In the genomic region with DNA sequence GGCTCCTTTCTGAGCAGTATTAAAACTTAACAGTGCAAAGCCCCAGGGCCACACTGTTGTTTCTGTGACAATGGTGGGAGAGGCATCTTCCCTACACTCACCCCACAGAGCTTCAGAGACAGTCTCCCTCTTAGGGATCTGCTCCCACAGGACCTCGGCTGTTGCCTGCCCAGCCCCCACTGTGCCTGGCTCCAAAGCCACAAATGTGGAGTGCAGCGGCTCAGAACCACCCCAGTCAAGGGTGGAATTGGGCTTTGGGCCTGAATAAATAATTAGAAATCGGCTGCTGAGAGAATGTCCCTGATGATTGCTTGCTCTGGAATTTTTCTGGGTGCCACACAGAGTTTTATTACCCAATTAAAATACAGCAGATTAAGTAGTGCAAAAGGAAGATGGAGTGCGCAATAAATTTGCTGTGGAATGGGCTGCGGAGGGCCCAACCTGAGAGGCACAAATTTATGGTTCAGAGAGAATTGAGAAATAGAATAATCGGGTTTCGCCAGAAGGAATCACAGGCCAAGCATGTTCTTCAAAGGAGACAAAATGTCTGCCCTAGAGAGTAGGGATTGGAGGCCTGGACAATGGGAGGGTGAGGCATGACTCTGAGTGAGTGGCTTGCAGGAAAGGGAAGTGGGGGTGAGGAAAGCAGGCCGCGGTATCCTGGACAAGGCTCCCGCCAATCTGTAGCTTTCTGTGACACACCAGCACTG, we compare ENCODE assay signal across 15 mouse cellular contexts. TPM values are rescaled to one million over a fixed set of nuclear protein-coding genes. Genes with fewer than 3 reads are reported as not detected.
A peak's percentile ranks its signal among the peaks of the same experiment; 100 is the strongest.
DNase-seq lines count a peak whose midpoint lies in the region; ATAC-seq and TF ChIP-seq lines count a peak whose summit lies in the region.
"Had no signal": no experiment of that assay in that cellular context is flagged by ENCODE, and none has a peak within 500 bp of the region (broad histone marks: within the 10 kb centered on the region; RNA-seq: fewer than 3 reads in every experiment).

No protein-coding gene starts in this region.

- ATAC-seq in kidney, embryonic 16.5 days (ENCODE audit: low FRiP score, low TSS enrichment), result peak; percentile 86
- no peak for ATAC-seq in liver, embryonic 16.5 days (ENCODE audit: low read depth)
- ATAC-seq in forebrain, embryonic 14.5 days, result no peak

- 73% methylated on average over 10 of the region's 10 CpGs for WGBS in lung, adult 2 months
- WGBS in kidney, embryonic 16.5 days, result 33% methylated on average over 10 of the region's 10 CpGs
- WGBS in liver, embryonic 16.5 days (ENCODE audit: insufficient replicate concordance), result 82% methylated on average over 10 of the region's 10 CpGs
- 78% methylated on average over 10 of the region's 10 CpGs for WGBS in forebrain, embryonic 14.5 days

- TF ChIP-seq POLR2A in lung, adult 2 months (IDR thresholded peaks at IDR 0.05; ENCODE audit: borderline replicate concordance, extremely low read depth, low read depth, low read length), result no peak

- no peaks in the 10 kb centered on the region for H3K27me3 ChIP-seq in kidney, embryonic 16.5 days (ENCODE audit: insufficient read depth, low read length)
- H3K27me3 ChIP-seq in liver, embryonic 16.5 days (ENCODE audit: control insufficient read depth, insufficient read depth, low read depth, low read length), result no peaks in the 10 kb centered on the region
- H3K27me3 ChIP-seq in forebrain, embryonic 14.5 days (replicated peaks; ENCODE audit: control insufficient read depth, insufficient read depth, low read length), result no peaks in the 10 kb centered on the region
- H3K27me3 ChIP-seq: CH12.LX had no signal

- H3K9me3 ChIP-seq in kidney, embryonic 16.5 days (ENCODE audit: low read length), result no peaks in the 10 kb centered on the region
- H3K9me3 ChIP-seq in liver, embryonic 16.5 days (replicated peaks; ENCODE audit: control insufficient read depth, low read length), result no peaks in the 10 kb centered on the region; the same call in 1 of the 2 replicates
- no peaks in the 10 kb centered on the region for H3K9me3 ChIP-seq in forebrain, embryonic 14.5 days (replicated peaks; ENCODE audit: control insufficient read depth, low read length)
- H3K9me3 ChIP-seq: heart, embryonic 10.5 days had no signal

- 0 out of 2 replicates have a peak overlapping the region, but pooled peaks have one; percentile 9 for H3K9ac ChIP-seq in kidney, embryonic 16.5 days (replicated peaks; ENCODE audit: low read length)
- H3K9ac ChIP-seq in liver, embryonic 16.5 days (ENCODE audit: low read depth, low read length), result peak overlapping the region; percentile 15; the same call in 1 of the 2 replicates
- no peak overlapping the region for H3K9ac ChIP-seq in forebrain, embryonic 14.5 days (ENCODE audit: low read length)
- H3K9ac ChIP-seq: hindbrain, embryonic 14.5 days; lung, embryonic 14.5 days had no signal

- no peaks in the 10 kb centered on the region for H3K4me1 ChIP-seq in lung, adult 2 months (ENCODE audit: control insufficient read depth, insufficient read depth, low read length)
- peaks cover 11% of the 10 kb centered on the region for H3K4me1 ChIP-seq in kidney, embryonic 16.5 days (ENCODE audit: insufficient read depth, low read length)
- H3K4me1 ChIP-seq in liver, embryonic 16.5 days (ENCODE audit: control insufficient read depth, low read depth, low read length), result peaks cover 35% of the 10 kb centered on the region
- no peaks in the 10 kb centered on the region for H3K4me1 ChIP-seq in forebrain, embryonic 14.5 days (ENCODE audit: control insufficient read depth, insufficient read depth, low read length)
- H3K4me1 ChIP-seq: heart, embryonic 10.5 days had no signal

- peak; percentile 32 to 62 for DNase-seq in lung, adult 18-20 months
- no peak for DNase-seq in lung, adult 2 months
- peak; percentile 5 for DNase-seq in R1 (ENCODE audit: low read depth, low spot score)
- no peak for DNase-seq in embryo, embryonic 10 days (ENCODE audit: low spot score)
- no peak for DNase-seq in embryo, embryonic 10.5 days (ENCODE audit: low spot score)
- no peak for DNase-seq in forebrain, embryonic 14.5 days (ENCODE audit: low spot score)
- DNase-seq: cerebellum, adult 9-10 months; lung, embryonic 14.5 days; midbrain, embryonic 14.5 days; thymus, adult 18-20 months had no signal

- no peak overlapping the region for H3K4me2 ChIP-seq in kidney, embryonic 16.5 days (replicated peaks; ENCODE audit: low read depth, low read length)
- H3K4me2 ChIP-seq in liver, embryonic 16.5 days (ENCODE audit: low read depth, low read length), result no peak overlapping the region
- no peak overlapping the region for H3K4me2 ChIP-seq in forebrain, embryonic 14.5 days (ENCODE audit: low read length)
- H3K4me2 ChIP-seq: hindbrain, embryonic 14.5 days; lung, embryonic 14.5 days had no signal

- no peak for TF ChIP-seq CTCF in lung, adult 2 months (IDR thresholded peaks at IDR 0.05; ENCODE audit: insufficient read depth, low read length)

- H3K36me3 ChIP-seq in kidney, embryonic 16.5 days (ENCODE audit: insufficient read depth, low read length), result no peaks in the 10 kb centered on the region
- H3K36me3 ChIP-seq in liver, embryonic 16.5 days (ENCODE audit: control insufficient read depth, insufficient read depth), result no peaks in the 10 kb centered on the region
- H3K36me3 ChIP-seq in forebrain, embryonic 14.5 days (ENCODE audit: control insufficient read depth, insufficient read depth, low read length), result no peaks in the 10 kb centered on the region
- H3K36me3 ChIP-seq: heart, embryonic 10.5 days had no signal

- peak overlapping the region; percentile 77 for H3K27ac ChIP-seq in kidney, embryonic 16.5 days (ENCODE audit: low read length)
- H3K27ac ChIP-seq in liver, embryonic 16.5 days (ENCODE audit: low read length), result 0 out of 2 replicates have a peak overlapping the region, but pooled peaks have one; percentile 18
- H3K27ac ChIP-seq in forebrain, embryonic 14.5 days (ENCODE audit: low read depth, low read length), result no peak overlapping the region
- H3K27ac ChIP-seq: heart, embryonic 10.5 days; hindbrain, embryonic 14.5 days had no signal

- H3K4me3 ChIP-seq in lung, adult 2 months (replicated peaks; ENCODE audit: extremely low read depth, low read depth, low read length), result no peak overlapping the region
- H3K4me3 ChIP-seq in kidney, embryonic 16.5 days (ENCODE audit: low read length), result no peak overlapping the region
- no peak overlapping the region for H3K4me3 ChIP-seq in liver, embryonic 16.5 days (ENCODE audit: low read depth, low read length)
- H3K4me3 ChIP-seq in forebrain, embryonic 14.5 days (ENCODE audit: low read depth, low read length), result no peak overlapping the region
- H3K4me3 ChIP-seq: heart, embryonic 10.5 days had no signal

RNA-seq across cellular contexts. Expression of a gene that starts 56.4 kb away (rescaled TPM):
- polyA plus RNA-seq in lung, adult 2 months (2012; rRNA removed), result 212 and 239 TPM in 2 replicates
- 416 and 441 TPM in 2 replicates for polyA plus RNA-seq in kidney, embryonic 16.5 days (2015; fragmentation: Nextera tagmentation; extraction: Ambion mirVana)
- polyA plus RNA-seq in liver, embryonic 16.5 days (2015; fragmentation: Nextera tagmentation; extraction: Ambion mirVana), result 927 and 938 TPM in 2 replicates
- 1,214 and 1,274 TPM in 2 replicates for polyA plus RNA-seq in forebrain, embryonic 14.5 days (2014; fragmentation: Nextera tagmentation; extraction: Ambion mirVana)

Comparison
In these comparisons a context has a peak if more than half of its experiments do, and no peak if none do; other contexts are left out.
1. DNase-seq: peak in lung, adult 18-20 months (2 of 2) and R1 (single experiment); none in lung, adult 2 months (single experiment), embryo, embryonic 10 days (single experiment), embryo, embryonic 10.5 days (single experiment) and forebrain, embryonic 14.5 days (single experiment).